Mouse (Mus musculus): ENCODE results near the gene Lrrk2. TPM values are rescaled to one million over a fixed set of nuclear protein-coding genes. Genes with fewer than 3 reads are reported as not detected.

The Lrrk2 gene
- polyA plus RNA-seq, 1 experiment = 20.5 TPM

DNA sequence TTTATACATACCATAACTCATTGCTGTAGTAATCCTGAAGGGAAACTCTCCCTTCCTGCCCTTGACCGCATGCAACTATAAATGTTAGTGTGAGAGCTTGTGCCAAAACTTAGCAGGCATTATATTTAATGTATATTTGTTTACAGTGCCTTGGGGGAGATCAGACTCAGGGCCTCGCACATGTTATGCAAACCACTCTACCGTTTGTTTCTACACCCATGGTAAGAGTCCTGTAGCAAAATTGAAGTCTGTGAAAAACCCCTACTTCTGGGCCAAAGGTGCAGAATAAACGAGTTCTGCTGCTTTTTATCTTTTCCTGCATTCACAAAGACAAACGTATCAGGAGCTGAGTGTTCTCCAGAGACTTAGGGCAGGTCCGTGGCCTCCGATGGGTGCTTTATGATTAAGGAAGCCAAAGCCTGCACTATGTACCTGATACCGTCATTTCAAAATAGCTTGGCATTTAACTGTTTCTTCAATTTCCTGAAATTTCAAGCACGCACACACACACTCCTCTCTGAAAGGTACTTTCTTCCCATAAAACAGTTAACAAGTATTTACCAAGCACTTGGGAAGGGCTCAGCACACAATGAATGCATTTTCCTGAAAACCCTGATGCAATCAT, 30.2 kb upstream of the Lrrk2 start:
- Histone ChIP-seq H3K4me1 (ENCODE audit: control insufficient read depth, insufficient read depth, low read length) (peaks cover 1% of the 10 kb centered on the region; the same call in 1 of the 2 replicates), H3K27ac (ENCODE audit: control insufficient read depth, insufficient read depth, low read depth, low read length, poor library complexity) (peak overlapping the region; percentile 42; the same call in 1 of the 2 replicates), H3K4me3 (replicated peaks; ENCODE audit: control insufficient read depth, low read depth, low read length) (peak overlapping the region; percentile 26)
- TF ChIP-seq POLR2A (IDR thresholded peaks at IDR 0.05; ENCODE audit: borderline replicate concordance, control insufficient read depth, low read depth, low read length) (no peak), CTCF (IDR thresholded peaks at IDR 0.05; ENCODE audit: control insufficient read depth, insufficient read depth, low read length) (no peak)
- 39% methylated on average over 9 of the region's 9 CpGs for WGBS

DNA sequence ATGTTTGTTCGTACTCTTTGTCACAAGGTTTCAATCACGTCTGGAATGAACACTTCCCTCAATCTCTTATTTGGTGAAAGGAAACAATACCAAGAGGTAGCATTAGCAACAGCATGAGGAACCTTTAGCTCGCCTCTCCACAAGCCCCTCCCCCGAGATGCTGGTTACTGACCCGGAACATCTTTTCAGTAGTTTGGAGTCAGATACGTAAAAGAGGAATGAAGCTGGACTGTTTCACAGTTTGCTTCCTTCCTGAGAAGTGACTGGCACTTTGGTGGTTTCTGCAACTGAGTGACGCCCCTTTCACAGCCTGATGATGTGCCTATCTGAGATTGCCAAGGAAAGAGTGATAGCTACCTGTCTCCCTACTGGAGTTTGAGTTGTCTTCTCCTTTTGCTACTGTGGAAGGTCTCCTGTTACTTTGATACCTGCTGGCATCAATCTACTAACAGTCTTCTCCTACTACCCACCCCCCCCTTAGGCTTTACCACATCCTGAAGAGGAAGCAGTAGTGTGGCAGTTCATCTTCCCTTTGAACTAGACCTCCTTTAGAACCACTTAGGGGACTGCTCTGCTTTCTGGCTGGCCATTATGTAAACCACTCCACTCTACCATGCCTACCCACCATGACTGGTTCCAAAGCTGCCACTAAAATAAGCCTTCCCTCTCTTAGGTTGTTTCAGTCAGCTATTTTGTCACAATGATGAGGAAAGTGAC, 29.2 kb upstream of the Lrrk2 start:
- H3K4me1 ChIP-seq (ENCODE audit: control insufficient read depth, insufficient read depth, low read length) = peaks cover 1% of the 10 kb centered on the region; the same call in 1 of the 2 replicates
- WGBS = 6% methylated on average over 7 of the region's 7 CpGs
- peak overlapping the region; percentile 88; the same call in 1 of the 2 replicates for H3K27ac ChIP-seq (ENCODE audit: control insufficient read depth, insufficient read depth, low read depth, low read length, poor library complexity)
- TF ChIP-seq CTCF (IDR thresholded peaks at IDR 0.05; ENCODE audit: control insufficient read depth, insufficient read depth, low read length) (no peak), POLR2A (IDR thresholded peaks at IDR 0.05; ENCODE audit: borderline replicate concordance, control insufficient read depth, low read depth, low read length) (no peak)
- H3K4me3 ChIP-seq (replicated peaks; ENCODE audit: control insufficient read depth, low read depth, low read length) = no peak overlapping the region

DNA sequence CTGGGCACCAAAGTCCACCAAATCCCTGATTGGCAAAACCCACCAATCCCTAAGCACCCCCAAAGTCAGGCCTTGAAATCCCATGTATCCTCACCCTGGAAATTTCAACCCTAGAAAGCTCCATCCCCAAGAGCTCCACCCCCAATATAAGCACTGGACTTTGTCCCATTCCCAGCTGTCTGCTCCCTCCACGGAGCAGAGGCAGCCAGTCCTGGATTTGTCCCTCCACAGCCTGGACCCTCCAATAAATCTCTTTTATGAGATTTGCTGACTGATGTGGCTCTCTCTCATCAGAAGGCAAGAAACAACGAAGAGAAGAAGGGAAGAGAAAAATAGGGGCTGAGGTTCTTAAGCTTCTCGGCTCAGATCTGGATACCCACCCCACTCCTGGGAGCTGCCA, 22.7 kb upstream of the Lrrk2 start:
- TF ChIP-seq CTCF (IDR thresholded peaks at IDR 0.05; ENCODE audit: control insufficient read depth, insufficient read depth, low read length) = no peak
- TF ChIP-seq POLR2A (IDR thresholded peaks at IDR 0.05; ENCODE audit: borderline replicate concordance, control insufficient read depth, low read depth, low read length) = no peak
- no peak overlapping the region for H3K4me3 ChIP-seq (replicated peaks; ENCODE audit: control insufficient read depth, low read depth, low read length)
- H3K4me1 ChIP-seq (ENCODE audit: control insufficient read depth, insufficient read depth, low read length) = peaks cover 2% of the 10 kb centered on the region; the same call in 1 of the 2 replicates
- H3K27ac ChIP-seq (ENCODE audit: control insufficient read depth, insufficient read depth, low read depth, low read length, poor library complexity) = no peak overlapping the region
- WGBS = 74% methylated on average over 3 of the region's 3 CpGs

DNA sequence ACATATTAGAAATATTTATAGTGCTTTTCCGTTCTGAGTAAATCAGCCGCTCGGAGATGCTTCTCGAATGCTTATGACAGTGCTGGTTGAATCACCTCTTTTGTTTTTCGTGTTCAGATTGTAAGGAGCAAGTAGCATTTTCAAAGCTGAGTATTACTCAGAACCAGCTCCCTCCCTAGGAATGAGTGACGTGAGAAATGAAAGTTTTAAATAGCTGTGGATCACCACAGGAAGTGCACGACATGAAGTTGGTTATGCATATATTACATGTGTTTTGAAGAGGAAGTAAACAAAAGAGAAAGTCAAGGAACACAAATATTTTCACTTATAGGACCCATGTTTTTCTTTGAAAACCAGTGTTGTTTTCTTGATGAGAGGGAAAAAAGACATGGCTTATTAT, 21.5 kb upstream of the Lrrk2 start:
- no peak for TF ChIP-seq CTCF (IDR thresholded peaks at IDR 0.05; ENCODE audit: control insufficient read depth, insufficient read depth, low read length)
- TF ChIP-seq POLR2A (IDR thresholded peaks at IDR 0.05; ENCODE audit: borderline replicate concordance, control insufficient read depth, low read depth, low read length) = no peak
- Histone ChIP-seq H3K4me3 (replicated peaks; ENCODE audit: control insufficient read depth, low read depth, low read length) (no peak overlapping the region), H3K27ac (ENCODE audit: control insufficient read depth, insufficient read depth, low read depth, low read length, poor library complexity) (no peak overlapping the region), H3K4me1 (ENCODE audit: control insufficient read depth, insufficient read depth, low read length) (peaks cover 2% of the 10 kb centered on the region; the same call in 1 of the 2 replicates)
- 40% methylated on average over 7 of the region's 7 CpGs for WGBS

DNA sequence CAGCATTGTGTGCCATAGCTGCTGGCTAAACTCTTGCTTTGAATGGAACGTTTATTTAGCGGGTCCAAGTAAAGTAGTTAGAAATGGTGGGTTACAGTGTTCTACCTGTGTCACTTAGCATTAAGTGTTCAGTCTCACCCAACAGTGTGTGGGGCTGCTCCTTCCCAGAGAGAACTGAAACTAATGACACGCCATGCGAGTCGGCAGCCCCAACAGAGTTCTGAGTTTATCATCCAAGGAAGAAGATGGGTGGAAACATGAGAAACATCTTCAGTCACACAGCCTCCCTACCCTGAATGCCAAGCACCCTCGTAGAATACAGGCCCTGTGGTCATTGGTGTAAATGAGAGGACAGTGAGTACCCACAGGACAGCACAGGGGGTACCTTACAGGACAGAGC, 14.7 kb upstream of the Lrrk2 start:
- Histone ChIP-seq H3K27ac (ENCODE audit: control insufficient read depth, insufficient read depth, low read depth, low read length, poor library complexity) (no peak overlapping the region), H3K4me1 (ENCODE audit: control insufficient read depth, insufficient read depth, low read length) (peaks cover 14% of the 10 kb centered on the region), H3K4me3 (replicated peaks; ENCODE audit: control insufficient read depth, low read depth, low read length) (no peak overlapping the region)
- 76% methylated on average over 6 of the region's 6 CpGs for WGBS
- TF ChIP-seq POLR2A (IDR thresholded peaks at IDR 0.05; ENCODE audit: borderline replicate concordance, control insufficient read depth, low read depth, low read length) = no peak
- no peak for TF ChIP-seq CTCF (IDR thresholded peaks at IDR 0.05; ENCODE audit: control insufficient read depth, insufficient read depth, low read length)

DNA sequence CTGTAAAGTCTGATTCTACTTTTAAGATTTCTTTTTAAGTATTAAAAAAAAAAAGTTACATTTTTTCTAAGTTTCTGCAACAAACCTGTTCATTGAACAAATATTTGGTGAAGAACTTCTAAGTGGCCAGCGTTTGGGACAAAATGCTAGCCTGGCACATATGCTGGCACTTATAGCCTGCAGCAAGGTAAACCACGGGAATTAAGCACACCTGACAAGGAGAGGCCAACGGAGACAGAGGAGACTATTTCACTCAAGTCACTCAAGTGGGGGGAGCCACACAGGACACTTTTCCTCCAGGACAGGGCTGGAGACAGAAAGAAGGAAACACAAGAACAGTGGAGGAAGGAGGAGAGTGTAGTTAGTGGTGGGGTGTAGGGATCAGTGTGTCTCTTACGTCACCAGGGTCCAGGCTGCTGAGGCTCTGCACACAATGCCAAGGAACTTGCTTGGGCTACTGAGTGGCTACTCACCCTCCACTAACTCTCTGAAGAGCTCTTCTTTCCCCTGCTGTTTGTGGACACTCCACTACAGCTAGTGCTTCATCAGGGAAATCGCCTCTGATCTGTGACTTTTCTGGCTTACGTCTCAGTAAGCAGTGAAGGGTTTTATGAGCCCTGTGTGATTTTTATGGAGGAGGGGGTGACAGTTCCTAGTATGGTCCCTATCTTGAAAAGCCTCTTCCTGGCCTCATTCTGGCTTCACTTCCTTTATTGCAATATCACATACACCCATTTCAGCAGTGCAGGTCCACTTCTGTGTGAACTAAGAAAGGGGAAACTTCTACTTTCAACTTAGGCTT, 12.5 kb upstream of the Lrrk2 start:
- 64% methylated on average over 6 of the region's 6 CpGs for WGBS
- Histone ChIP-seq H3K4me3 (replicated peaks; ENCODE audit: control insufficient read depth, low read depth, low read length) (no peak overlapping the region), H3K4me1 (ENCODE audit: control insufficient read depth, insufficient read depth, low read length) (peaks cover 15% of the 10 kb centered on the region), H3K27ac (ENCODE audit: control insufficient read depth, insufficient read depth, low read depth, low read length, poor library complexity) (peak overlapping the region; percentile 40)
- TF ChIP-seq POLR2A (IDR thresholded peaks at IDR 0.05; ENCODE audit: borderline replicate concordance, control insufficient read depth, low read depth, low read length) = no peak
- TF ChIP-seq CTCF (IDR thresholded peaks at IDR 0.05; ENCODE audit: control insufficient read depth, insufficient read depth, low read length) = no peak

DNA sequence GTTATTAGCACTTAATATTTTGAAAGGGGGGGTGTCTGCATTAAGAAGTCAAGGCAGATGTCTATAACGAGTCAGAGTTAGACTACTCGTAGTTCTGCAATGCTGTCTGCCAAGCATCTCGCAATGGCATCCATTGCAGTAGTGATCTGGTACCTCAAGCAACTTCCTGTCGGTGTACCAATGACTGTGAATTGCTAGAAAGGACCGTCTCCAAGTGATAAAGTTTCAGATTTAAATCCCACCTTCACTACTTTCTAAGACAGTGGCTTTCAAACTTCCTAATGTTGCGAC, 12.0 kb upstream of the Lrrk2 start:
- WGBS = 26% methylated on average over 6 of the region's 6 CpGs
- H3K4me1 ChIP-seq (ENCODE audit: control insufficient read depth, insufficient read depth, low read length) = peaks cover 15% of the 10 kb centered on the region
- H3K27ac ChIP-seq (ENCODE audit: control insufficient read depth, insufficient read depth, low read depth, low read length, poor library complexity) = no peak overlapping the region
- TF ChIP-seq CTCF (IDR thresholded peaks at IDR 0.05; ENCODE audit: control insufficient read depth, insufficient read depth, low read length) (no peak), POLR2A (IDR thresholded peaks at IDR 0.05; ENCODE audit: borderline replicate concordance, control insufficient read depth, low read depth, low read length) (no peak)
- H3K4me3 ChIP-seq (replicated peaks; ENCODE audit: control insufficient read depth, low read depth, low read length) = no peak overlapping the region

DNA sequence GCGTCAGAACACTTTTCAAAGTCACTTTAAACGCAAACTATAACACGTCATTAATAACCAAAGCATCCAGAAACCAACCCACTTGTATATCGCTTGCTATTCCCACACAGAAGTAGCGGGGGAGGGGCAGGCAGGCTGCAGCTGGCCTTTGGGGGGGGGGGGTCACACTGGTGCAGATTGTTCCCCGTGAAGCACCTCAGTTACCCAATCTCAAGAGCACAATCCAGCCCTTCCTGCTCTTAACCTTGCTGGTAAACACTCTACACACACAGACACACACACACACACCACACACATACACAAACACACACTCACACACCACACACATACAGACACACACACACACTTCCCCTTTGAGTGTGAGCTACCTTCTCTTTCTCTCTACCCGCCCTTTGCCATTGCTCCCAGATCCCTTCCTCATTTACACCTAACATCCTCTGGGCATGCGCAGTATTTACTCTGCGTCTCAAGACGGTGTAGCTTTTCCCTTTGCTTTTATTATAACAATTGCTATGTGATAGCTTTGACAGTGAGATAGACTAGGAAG, 8.3 kb upstream of the Lrrk2 start:
- H3K4me1 ChIP-seq (ENCODE audit: control insufficient read depth, insufficient read depth, low read length) = peaks cover 11% of the 10 kb centered on the region
- whole genome bisulfite sequencing = 57% methylated on average over 10 of the region's 10 CpGs
- no peak overlapping the region for H3K4me3 ChIP-seq (replicated peaks; ENCODE audit: control insufficient read depth, low read depth, low read length)
- no peak for TF ChIP-seq CTCF (IDR thresholded peaks at IDR 0.05; ENCODE audit: control insufficient read depth, insufficient read depth, low read length)
- TF ChIP-seq POLR2A (IDR thresholded peaks at IDR 0.05; ENCODE audit: borderline replicate concordance, control insufficient read depth, low read depth, low read length) = no peak
- H3K27ac ChIP-seq (ENCODE audit: control insufficient read depth, insufficient read depth, low read depth, low read length, poor library complexity) = no peak overlapping the region

Measured in bone marrow, adult 2 months (tissue).